Mouse (Mus musculus): ENCODE data around the gene Dnajb9.
"Not testable (repeated sequence)": the region's sequence is repeated elsewhere in the genome, so short reads cannot be mapped to it uniquely, and the experiment has no call there.

Gene Dnajb9

DNA sequence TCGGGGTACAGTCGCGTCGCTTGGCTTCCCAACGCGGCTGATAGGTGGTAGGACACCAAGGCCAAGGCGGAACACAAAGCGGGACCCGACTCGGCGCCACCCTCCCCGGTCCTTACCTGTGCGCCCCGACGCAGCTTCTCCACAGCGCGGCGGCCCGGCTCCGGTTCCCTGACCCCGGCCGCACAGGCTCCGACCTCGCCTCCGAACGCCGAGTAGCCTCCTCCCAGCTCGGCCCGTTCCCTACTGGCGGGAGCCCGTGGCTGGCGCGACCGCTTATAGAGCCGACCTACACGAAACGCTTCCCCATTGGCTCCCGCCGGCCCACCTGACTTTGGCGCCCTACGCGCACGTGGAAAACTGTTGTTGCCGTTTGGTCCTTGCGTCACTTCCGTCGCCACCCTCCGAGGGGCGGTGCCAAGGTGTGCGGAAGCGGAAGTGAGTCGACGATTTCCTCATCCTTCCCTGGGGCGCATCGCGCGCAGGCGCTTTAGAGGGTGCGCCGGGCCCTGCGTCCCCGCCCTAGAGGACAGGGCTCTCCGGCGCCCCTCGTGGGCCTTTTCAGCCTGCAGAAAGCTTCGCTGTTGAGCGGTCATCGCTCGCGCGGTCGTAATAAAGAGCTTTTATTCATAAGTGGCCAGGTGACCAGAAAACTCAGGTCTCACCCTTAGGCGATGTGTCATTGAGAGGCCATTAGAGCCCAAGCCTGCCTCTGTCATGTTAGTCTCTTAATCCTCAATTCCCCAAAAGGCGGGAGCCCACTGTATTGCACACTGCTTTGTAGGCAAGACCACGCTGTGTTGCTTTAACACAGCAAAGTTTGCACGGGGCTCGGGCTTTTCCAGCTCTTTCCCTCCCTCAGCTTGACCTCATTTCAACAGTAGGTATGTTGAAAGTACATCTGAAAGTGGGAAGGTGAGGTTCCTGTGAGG is at the start of gene Dnajb9:
TSS of gene Dnajb9 (minus strand) at position 503 of the 929 bp plus-strand sequence.
- DNase-seq = peak; percentile 100

DNA sequence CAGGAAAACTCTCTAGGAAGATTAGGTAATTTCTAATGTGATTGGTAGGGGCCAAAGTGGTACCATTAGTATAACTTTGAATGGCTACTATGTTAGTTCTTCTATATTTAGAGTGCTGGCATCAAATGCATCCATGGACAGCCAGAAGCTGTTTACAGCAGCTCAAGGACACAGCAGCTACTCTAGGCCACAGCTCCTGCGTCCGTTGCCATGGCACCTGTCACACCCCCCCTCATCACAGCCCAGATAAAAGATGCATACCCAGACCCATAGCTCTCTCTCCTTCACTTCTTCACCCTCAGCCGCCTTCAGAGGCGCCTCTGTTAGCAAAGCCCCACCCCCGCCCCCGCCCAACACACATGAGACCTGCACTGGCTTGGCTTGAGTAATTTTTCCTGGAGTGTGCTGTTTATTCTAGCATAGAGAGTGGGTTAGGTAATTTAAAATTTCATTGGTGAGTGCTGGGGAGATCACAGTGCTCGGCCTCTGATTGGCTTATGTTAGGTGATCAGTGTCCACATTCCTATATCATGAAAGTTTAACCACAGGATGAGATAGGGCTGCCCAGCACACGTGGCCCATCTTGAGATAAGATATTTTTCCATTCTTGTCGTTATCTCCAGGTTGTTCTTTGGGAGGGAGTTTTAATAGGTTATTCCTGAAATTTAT is 38.3 kb upstream of the Dnajb9 start:
- no peak for DNase-seq

DNA sequence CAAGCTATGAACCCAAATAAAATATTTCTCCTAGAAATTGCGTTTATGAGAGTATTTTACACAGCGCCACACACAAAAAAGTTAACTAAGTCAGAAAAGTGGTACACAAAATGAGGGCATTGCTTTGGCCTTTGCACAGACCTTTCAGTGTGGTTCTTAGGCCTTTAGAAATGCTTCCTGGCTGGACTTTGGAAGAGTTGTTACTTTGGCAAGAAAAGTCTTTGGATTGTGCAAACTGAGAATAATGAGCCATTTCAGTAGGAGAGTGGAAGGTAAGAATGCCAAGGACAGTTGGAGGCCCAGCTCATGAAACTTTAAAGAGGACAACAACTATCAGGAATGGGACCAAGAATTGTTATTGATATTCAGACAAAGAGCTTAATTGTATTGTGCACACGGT is 35.6 kb upstream of the Dnajb9 start:
- peak; percentile 67 for DNase-seq

DNA sequence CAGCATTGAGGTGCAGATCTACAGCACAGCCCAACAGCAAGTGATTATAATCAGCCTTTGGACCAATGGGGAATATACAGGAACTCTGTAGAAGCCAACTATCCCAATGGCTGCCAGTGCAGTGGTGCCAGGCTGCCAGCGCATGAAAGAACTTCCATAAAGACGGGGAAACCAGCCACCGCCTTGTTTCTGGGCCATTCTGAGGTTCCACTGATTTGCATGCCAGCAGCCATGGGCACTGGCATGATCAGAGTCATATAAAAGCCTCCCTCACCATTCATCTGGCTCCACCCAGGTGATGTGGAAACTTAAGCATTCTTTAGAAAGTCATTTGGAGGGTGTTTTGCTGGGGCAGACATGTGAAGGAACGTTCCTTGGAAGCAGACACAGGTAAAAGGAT is 32.3 kb upstream of the Dnajb9 start:
- DNase-seq = no peak

DNA sequence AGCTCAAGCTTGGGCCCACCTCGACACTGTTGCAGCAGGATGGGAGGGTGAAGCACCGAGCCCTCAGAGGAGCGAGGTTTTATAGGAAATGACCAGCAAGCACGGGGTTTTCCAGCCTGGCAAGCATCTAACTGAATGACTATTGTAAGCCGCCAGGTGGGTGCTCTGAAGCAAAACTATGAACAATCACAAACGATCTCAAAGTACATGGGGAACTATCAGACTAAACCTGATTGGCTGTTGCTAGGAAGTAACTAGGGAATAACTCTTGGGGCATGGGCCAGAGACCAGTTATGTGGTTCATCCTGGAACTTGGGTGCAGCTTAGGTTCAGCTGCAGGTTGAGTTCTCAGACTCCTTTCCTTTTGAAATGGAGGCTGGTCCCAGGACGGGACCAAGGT is 31.0 kb upstream of the Dnajb9 start:
- no peak for DNase-seq

DNA sequence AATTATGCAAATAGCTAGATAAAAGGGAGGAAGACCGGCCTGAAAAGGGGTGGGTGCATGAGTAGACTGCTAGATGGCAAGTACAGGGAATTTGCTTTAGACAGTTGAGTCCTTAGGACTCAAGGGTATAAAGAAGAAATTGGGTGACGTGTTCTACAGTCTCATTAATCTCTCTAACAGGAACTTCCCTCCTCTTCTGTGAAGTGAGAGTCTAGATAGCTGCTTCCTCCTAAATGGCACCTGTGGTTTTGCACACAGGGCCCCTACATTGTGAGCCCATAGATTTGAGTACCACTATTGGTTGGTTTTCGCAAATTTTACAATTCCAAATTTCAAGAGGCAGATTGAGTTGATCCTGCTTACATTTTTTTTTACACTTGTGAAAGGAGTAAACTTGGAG is 14.5 kb upstream of the Dnajb9 start:
- DNase-seq = no peak

DNA sequence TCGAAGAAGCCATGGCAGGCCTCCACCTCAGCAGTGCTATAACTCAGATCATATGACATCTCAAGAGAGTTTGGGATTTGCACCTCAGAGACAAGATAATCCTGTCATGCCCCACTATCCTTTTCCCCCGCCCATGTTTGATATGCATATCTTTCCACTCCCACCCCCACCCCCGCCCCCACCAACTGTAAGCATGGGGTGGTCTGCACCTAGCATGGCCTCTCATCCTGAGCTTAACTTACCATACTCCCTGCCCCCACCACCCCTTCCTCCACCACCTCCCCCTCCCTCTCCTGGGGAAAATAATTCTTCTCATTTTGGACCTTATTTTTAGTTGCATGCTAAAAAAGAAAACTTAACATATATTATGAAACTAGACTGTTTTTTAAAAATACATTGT is 12.9 kb upstream of the Dnajb9 start:
- DNase-seq = no peak

DNA sequence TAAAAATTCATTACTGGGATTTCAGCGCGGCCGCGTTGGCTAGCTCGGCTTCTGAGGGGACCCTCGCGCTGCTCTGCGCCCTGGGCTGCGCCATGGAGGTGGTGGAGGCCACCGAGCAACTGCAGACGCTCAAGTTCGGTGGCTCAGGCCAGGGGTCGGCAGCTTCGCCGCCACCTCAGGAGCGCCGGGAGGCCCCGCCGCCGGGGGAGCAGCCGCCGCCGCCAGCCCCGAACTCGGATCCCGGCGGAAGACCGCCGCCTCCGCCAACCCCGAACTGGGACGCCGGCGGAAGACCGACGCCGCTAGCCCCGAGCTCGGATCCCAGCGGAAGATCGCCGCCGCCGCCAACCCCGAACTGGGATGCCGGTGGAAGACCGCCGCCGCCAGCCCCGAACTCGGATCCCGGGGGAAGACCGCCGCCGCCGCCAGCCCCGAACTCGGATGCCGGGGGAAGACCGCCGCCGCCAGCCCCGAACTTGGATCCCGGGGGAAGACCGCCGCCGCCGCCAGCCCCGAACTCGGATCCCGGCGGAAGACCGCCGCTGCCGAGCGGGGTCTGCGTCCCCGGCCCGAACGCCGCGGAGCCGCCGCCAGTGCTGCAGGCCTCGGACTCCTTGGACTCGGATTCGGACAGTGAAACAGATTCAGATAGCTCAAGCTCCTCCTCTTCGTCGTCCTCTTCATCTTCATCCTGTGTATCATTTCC is 11.7 kb upstream of the Dnajb9 start:
- DNase-seq = no peak

DNA sequence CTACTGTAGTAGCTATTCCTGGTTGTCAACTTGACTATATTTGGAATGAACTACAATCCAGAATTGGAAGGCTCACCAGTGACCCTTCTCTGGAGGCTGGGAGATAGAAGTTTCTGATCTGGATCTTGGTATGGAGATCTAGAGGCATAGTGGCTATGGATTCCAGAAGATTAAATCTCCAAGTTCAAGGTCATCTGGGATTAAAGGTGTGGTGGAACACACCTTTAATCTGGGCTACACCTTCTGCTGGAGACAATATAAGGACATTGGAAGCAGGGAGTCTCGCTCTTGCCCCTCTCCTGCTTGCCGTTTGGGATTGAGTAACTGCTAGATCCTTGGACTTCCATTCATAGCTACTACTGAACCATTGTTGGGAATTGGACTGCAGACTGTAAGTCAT is 10.9 kb upstream of the Dnajb9 start, which contains the start of gene Pnpla8:
TSS of gene Pnpla8 (plus strand) at position 301 of the 400 bp plus-strand sequence.
- DNase-seq = not testable (repeated sequence)

DNA sequence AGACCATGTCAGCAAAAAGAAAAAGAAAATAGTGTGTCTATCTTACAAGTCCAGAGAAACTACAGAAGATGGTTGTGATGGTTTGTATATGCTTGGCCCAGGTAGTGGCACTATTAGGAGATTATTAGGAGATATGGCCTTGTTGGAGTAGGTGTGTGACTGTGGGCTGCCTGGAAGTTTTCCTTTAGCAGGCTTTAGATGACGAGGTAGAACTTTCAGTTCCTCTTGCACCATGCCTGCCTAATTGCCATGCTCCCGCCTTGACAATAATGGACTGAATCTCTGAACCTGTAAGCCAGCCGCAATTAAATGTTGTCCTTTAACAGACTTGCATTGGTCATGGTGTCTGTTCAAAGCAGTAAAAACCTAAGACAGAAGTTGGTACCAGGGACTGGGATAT is 1.4 kb upstream of the Dnajb9 start:
- no peak for DNase-seq

DNA sequence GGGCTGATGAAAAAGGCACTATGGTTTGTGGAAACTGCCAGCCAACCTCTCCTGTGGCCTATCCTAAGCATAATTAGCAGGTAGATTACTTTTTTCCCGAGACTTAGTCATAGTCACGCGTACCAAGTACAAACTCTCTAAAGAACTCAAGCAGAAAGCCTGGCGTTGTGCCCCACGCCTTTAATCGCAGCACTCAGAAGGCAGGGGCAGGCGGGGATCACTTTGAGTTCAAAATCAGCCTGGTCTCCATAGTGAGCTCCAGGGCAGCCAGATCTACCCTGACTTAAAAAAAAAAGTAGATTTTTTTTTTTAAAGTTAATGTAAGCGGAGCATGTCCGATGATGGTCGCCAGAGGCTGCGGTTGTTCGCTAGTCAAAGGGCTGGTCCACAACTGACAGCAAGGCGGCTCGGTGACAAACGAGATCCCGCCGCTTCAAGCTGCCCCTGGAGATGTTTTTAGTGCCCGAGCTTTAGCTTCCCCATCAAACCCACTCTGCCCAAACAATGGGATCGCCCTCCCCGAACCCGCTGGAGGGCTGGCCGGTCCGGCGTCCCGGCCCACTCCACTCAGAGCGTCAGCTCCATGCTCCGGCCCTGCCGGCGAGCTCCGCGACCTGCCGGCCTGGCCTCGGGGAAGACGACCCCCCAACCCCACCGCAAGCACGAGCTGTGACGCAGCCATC is 844 bp downstream of the Dnajb9 start:
- DNase-seq = peak; percentile 90

DNA sequence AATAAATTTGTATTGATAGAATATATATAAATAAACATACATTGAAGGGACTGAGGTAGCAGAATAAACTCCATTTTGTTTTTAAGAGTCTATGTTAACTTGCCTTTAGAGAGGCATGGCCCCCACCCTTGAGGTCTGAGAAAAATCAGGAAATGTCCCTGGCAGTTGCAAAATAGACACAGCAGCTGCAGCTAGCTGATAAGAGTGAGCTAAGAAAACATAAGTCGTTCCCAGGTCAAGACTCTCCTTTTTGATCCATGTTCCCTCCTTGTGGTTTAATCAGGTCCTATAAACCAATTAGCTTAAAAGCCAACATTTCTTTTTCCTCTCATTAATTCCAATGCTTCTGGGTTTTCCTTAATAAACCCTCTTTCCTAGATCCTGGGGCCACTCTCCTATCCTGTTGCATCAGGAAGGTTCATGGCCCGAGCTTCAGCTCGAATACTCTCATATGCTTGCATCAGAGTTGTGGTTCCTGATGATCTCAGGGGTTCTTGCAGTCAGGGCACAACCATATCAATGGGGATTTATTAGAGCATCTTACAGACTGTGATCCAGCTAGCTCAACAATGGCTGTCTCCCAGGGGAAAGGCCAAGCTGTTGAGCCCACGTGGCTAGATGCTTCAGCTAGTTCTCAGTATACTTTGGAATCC is 12.1 kb downstream of the Dnajb9 start:
- no peak for DNase-seq

DNA sequence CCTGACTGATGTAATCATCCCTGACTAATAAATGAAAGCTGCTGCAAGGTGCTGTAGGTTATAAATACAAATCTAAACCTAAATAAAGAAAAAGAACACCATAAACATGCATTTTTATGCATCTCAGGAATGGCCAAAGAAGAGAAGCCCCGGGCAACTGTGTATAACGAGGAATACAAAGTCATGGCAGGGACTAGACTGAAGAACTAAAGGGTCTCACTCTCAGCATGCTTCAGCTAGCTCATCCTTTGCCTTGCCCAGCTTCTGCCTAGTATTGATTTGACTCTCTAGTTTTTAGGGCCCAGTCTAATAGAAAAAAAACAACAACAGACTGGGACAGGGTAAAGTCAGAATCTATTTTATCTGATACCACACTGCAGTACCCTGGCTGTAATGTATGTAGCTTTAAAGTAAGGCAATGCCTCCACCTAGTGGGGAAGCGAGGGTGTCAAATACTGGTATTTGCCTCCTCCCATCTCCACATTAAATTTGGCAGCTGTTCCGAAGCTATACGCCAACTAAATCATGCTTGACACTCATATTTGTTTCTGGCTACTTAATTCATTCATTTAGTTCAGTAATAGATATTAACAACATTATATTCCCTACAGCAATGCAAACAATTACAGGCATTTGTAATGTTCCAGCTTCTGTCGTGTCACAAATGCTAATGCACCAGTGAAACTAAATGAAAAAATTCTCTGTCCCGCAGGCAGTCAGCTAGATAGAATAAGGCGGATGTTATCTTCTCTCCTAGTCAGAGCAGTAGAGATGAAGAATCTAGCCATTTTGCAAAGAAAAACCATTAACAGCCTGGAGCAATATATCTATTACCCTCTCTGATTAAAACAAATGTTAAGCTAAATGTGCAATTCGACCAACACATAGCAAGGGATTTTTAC is 28.8 kb downstream of the Dnajb9 start:
- peak; percentile 24 for DNase-seq

DNA sequence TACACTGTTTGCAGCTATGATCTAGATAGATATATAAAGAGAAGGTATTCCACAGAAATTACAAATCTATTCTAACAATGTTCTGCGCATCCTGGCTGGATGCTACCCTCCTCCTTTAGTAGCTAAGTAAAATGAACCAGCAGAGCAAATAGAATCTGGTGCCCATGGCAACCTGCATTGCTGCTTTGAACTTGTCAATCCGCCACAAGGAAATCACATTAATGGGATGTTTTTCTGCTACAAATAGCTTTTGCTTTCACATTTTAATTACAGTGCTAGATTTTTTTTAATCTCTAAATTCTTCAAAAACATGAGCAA is 33.1 kb downstream of the Dnajb9 start:
- DNase-seq = no peak

DNA sequence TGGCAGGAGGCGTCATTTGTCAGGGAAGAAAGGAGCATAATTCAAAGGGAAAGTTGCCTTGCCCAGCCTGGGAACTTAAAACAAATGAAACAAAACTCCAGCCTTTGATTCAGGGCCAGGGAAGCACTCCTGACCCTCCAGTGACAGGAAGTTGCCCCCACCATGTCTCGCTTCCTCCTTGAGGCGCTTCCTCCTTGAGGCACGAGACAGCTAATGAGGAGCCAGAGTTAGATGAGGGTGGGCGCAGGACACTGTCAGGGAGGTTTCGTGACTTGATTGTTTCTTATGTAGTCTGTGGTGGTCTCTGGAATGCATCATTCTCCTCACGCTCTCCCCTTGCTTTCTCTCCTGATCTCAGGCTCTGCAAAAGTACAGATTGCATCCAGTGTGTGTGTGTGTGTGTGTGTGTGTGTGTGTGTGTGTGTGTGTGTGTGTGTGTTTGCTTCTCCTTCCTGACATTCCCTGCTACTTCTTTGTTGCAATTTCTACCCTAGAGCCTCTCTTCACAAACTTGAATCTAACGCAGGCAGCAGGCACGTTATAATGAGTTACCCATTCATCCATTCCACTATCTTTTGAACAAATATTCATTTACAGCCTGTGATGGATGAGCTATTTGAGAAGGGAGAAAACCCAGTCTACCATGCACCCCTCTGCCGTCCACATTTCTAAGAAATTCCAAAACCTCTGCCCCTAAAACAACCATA is 33.6 kb downstream of the Dnajb9 start:
- no peak for DNase-seq

DNA sequence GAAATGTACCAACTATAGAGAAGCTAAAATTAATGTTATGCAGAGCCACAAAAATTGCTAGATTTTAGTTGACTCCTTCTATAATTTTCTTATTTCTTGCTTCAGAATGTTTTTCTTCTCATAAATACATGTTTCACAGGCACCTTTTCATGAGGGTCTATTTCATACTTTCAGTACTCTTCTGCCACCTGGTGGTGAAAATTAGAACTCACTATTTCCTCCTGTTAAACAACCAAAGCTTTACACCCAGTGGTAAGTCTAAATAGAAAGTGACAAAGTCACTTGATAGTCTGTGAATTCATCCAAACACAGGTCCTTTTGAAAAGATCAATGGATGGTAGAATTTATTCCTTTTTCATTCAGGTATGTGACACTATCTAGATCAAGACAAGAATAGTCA is 43.2 kb downstream of the Dnajb9 start:
- DNase-seq = peak; percentile 75

DNA sequence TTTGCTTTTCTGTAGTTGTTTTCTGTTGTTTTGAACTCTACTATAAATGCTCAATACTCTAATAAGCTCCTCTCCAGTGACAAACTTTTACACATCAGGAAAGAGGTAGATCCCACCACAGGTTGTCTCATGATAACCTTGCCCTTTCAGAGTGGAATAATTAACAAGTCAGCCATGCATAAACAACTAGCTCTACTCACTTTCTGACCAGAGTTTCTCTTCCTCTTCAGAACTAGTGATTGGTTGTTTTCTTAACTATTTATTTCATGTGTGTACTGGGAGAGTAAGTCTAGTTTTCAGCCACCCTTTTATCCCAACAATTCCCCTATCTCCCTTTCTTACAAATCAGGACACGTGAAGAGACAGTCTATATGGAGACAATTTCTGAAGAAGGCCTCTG is 50.8 kb downstream of the Dnajb9 start:
- DNase-seq = no peak
